Mouse (Mus musculus) intestine, postnatal 0 days (tissue): Measurements from ENCODE around the gene Celsr2. TPM values are rescaled to one million over a fixed set of nuclear protein-coding genes. Genes with fewer than 3 reads are reported as not detected.

ENCODE experiments used
- ATAC-seq: fragments of 200-750 bp; cut with Nextera tagmentation; 2 replicates; pipeline ENCODE4 v1.8.0; 2017; ENCODE audit warnings: mild to moderate bottlenecking, moderate TSS enrichment, moderate library complexity
- H3K27ac ChIP-seq: fragments of 300-500 bp; sonication (generic); 2 replicates; pipeline ENCODE4 v1.5.1; 2014; ENCODE audit warnings: mild to moderate bottlenecking, low read depth, low read length, moderate library complexity
- H3K27me3 ChIP-seq: fragments of 300-500 bp; sonication (generic); replicated peaks from 2 replicates; pipeline ENCODE4 v1.6.1; 2014; ENCODE audit warnings: low read length, mixed read lengths; ENCODE audit not compliant: control insufficient read depth, insufficient read depth
- H3K36me3 ChIP-seq: fragments of 300-500 bp; sonication (generic); 2 replicates; pipeline ENCODE4 v1.6.1; 2014; ENCODE audit warnings: mild to moderate bottlenecking, moderate library complexity; ENCODE audit not compliant: control insufficient read depth, insufficient read depth
- H3K4me1 ChIP-seq: fragments of 300-500 bp; sonication (generic); replicated peaks from 2 replicates; pipeline ENCODE4 v1.6.1; 2014; ENCODE audit warnings: antibody characterized with exemption, low read length, mixed read lengths; ENCODE audit not compliant: control insufficient read depth, insufficient read depth
- H3K4me2 ChIP-seq: fragments of 300-500 bp; sonication (generic); replicated peaks from 2 replicates; pipeline ENCODE4 v1.6.1; 2014; ENCODE audit warnings: low read depth, mild to moderate bottlenecking, moderate library complexity
- H3K4me3 ChIP-seq: fragments of 300-500 bp; sonication (generic); 2 replicates; pipeline ENCODE4 v1.5.1; 2014; ENCODE audit warnings: low read depth, low read length
- H3K9ac ChIP-seq: fragments of 300-500 bp; sonication (generic); 2 replicates; pipeline ENCODE4 v1.6.1; 2014; ENCODE audit warnings: mild to moderate bottlenecking, low read depth, low read length
- H3K9me3 ChIP-seq: fragments of 300-500 bp; sonication (generic); 2 replicates; pipeline ENCODE4 v1.6.1; 2016; ENCODE audit warnings: mixed run types; ENCODE audit not compliant: control insufficient read depth
- CTCF ChIP-seq: sonication (generic); IDR thresholded peaks from 2 replicates; pipeline ENCODE4 v1.5.1; 2016; ENCODE audit warnings: low read depth, mild to moderate bottlenecking, control low read depth, antibody characterized with exemption, moderate library complexity
- WGBS: fragments of 180-500 bp; shearing (Covaris S2); extraction: QIAGEN DNeasy Blood & Tissue Kit; methylation state at CpG from one replicate; pipeline ENCODE4 v1.1.7; 2014; 5-methylcytosine and 5-hydroxymethylcytosine counted together
- polyA plus RNA-seq: library from polyadenylated mRNA; unstranded; fragments of >200 nt; fragmentation: Nextera tagmentation; extraction: Ambion mirVana; gene quantifications from 2 replicates; pipeline ENCODE4 v1.2.1, GENCODE M21; 2015

Celsr2 gene
- polyA plus RNA-seq, 1 experiment from 2014 or later = 0.50 TPM

DNA sequence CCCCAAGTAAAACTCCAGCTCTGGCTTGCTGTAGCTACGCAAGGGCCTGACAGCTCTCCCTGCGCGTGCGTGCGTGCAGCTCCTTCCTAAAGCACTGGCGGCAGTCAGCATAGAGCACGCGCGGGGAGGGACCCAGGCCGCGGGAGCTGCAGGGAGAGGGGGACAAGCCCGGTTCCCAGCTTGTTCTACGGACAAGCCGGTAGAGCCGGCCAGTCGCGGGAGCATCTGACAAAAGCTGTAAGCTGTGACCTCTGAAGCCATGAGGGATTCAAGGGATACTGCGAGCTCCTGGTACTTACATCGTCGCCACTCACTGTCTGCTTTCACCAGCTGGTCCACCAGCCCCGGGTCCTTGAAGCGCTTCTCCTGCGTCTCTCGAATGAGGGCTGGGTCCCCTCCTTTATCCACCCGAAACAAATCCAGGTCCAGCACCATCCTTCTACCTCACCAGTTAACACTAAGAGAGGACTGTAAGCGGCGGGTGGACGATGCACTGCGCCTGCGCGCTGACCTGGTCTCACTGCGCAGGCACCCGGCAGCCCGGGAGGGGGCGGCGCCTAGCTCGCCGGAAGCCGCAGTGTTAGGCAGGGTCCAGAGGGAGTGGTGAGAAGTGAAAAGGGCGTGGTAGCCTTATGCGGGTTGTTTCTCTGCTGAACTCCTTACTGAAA lies 29.5 kb upstream of the Celsr2 start, which contains the start of gene Sars:
TSS of gene Sars (minus strand) at position 512 of the 668 bp plus-strand sequence.
- H3K4me3 ChIP-seq = peak within 1 kb of the TSS; percentile 86
- H3K9ac ChIP-seq = peak within 1 kb of the TSS; percentile 66
- no peaks in the 10 kb centered on the region for H3K27me3 ChIP-seq
- H3K27ac ChIP-seq = peak within 1 kb of the TSS; percentile 82
- H3K4me1 ChIP-seq = peaks cover 6% of the 10 kb centered on the region; the same call in 1 of the 2 replicates
- no peaks in the 10 kb centered on the region for H3K9me3 ChIP-seq
- peak within 1 kb of the TSS; percentile 81 for H3K4me2 ChIP-seq
- H3K36me3 ChIP-seq = no peaks in the 10 kb centered on the region
- ATAC-seq = peak; percentile 94
- WGBS = under 1% methylated on average over 41 of the region's 41 CpGs
- TF ChIP-seq CTCF = peak; percentile 51

DNA sequence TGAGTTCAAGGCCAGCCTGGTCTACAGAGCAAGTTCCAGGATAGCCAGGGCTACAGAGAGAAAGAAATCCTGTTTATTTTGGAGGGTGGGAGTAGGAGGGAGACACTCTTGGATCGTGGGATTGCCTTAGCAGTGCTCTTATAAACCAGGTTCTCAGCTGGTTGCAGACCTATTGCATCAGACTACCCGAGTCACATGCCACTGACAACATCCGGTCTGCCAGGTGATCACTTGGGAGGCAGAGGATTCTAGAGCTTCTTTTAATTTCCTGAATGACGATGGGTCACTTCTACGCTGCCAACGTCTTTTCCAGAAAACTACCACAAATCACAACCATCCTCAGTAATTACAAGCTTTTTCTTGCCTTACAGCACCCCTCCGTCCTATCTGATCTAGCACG lies 28.7 kb upstream of the Celsr2 start:
- H3K27me3 ChIP-seq = no peaks in the 10 kb centered on the region
- WGBS = 9% methylated on average over 8 of the region's 8 CpGs
- peak overlapping the region; percentile 86 for H3K4me3 ChIP-seq
- H3K9ac ChIP-seq = peak overlapping the region; percentile 66
- no peak for TF ChIP-seq CTCF
- H3K4me1 ChIP-seq = peaks cover 6% of the 10 kb centered on the region; the same call in 1 of the 2 replicates
- no peaks in the 10 kb centered on the region for H3K36me3 ChIP-seq
- peak overlapping the region; percentile 82 for H3K27ac ChIP-seq
- peak overlapping the region; percentile 81 for H3K4me2 ChIP-seq
- H3K9me3 ChIP-seq = no peaks in the 10 kb centered on the region
- ATAC-seq = peak; percentile 72

DNA sequence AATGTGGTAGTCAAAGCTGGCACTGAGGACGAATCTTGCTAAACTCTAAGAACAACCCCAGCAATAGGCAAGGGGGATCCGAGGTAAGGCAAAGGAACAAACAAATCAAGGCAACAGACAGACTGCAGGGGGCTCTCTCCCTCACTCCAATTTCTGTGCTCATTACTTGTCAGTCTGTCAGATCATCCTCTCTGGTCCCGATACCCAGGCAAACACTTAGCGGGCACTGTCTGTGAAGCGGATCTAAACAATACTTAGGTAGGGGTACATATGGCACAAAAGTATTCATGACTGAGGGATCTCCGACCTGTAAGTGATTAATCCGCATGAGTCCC lies 21.0 kb upstream of the Celsr2 start:
- 85% methylated on average over 7 of the region's 7 CpGs for WGBS
- ATAC-seq = no peak

DNA sequence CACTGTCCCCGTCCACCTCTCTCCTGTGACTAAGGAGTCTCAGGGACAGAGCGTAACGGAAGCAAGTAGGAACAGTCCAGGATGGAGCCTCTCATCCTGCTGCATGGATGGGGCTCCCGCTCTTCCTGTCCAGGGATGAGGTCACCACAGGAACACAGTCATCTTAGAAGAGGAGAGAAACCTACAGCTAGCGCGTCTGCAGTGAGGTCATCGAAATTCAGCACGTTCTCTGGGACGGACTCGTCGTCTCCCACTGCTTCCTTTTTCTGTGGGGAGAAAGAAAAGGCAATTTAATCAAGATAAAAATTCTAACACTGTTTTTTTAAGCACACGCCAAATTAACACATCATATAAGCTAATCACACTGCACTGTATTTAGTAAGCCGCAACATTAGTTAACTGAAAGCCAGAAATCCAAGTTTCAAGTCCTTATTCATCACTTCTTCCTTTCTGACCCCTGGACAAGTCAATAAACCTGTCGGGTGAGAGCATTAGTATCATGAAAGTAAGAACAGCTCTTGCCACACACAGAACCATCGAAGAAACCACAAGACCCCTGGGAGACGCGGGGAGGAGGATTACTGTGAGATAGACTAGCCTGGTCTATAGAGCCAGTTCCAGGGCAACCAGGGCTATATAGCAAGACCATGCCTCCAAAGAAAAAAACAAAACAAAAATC lies 20.5 kb upstream of the Celsr2 start:
- Histone ChIP-seq H3K9me3 (no peaks in the 10 kb centered on the region), H3K4me1 (no peaks in the 10 kb centered on the region), H3K4me3 (no peak overlapping the region), H3K9ac (no peak overlapping the region), H3K27me3 (no peaks in the 10 kb centered on the region), H3K4me2 (no peak overlapping the region), H3K36me3 (peaks cover 54% of the 10 kb centered on the region), H3K27ac (peak overlapping the region; percentile 28; the same call in 1 of the 2 replicates)
- whole genome bisulfite sequencing = 86% methylated on average over 17 of the region's 17 CpGs
- TF ChIP-seq CTCF = no peak
- ATAC-seq = no peak

More for the DNA sequence above, 21.0 kb upstream of the Celsr2 start:
- Histone ChIP-seq H3K36me3 (peaks cover 49% of the 10 kb centered on the region), H3K27me3 (no peaks in the 10 kb centered on the region), H3K4me1 (no peaks in the 10 kb centered on the region), H3K9me3 (no peaks in the 10 kb centered on the region), H3K27ac (no peak overlapping the region), H3K4me2 (no peak overlapping the region), H3K9ac (no peak overlapping the region), H3K4me3 (no peak overlapping the region)
- peak; percentile 28 for TF ChIP-seq CTCF

DNA sequence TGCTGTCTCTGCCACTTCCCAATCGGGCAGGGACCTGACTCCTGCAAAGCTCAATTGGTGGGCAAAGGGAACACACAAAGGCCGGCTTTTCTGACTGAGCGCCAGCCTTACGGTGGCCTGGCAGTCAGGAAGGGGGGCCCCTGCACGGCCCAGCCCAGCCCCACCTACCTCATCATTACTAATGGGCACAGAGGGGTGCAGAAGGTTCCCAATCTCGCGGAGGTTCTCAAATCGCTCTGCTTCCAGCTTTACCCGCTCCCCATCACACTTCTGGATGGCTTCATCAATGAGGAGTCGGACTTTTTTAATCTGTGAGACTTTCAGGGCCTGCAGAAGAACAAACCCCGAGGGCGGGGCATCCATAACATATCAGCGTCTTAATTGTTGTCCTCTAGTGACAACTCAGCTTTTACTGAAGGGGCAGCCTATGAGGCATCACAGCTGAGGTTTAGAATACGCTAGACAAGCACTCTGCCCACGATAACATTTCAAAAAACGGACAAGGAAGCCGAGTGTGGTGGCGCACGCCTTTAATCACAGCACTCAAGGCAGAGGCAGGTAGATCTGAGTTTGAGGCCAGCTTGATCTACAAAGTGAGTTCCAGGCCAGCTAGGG lies 18.6 kb upstream of the Celsr2 start:
- no peaks in the 10 kb centered on the region for H3K27me3 ChIP-seq
- WGBS = 66% methylated on average over 19 of the region's 19 CpGs
- no peak overlapping the region for H3K4me3 ChIP-seq
- TF ChIP-seq CTCF = no peak
- no peak overlapping the region for H3K4me2 ChIP-seq
- H3K36me3 ChIP-seq = peaks cover 69% of the 10 kb centered on the region
- no peak overlapping the region for H3K27ac ChIP-seq
- no peaks in the 10 kb centered on the region for H3K4me1 ChIP-seq
- no peak overlapping the region for H3K9ac ChIP-seq
- no peaks in the 10 kb centered on the region for H3K9me3 ChIP-seq
- ATAC-seq = no peak

DNA sequence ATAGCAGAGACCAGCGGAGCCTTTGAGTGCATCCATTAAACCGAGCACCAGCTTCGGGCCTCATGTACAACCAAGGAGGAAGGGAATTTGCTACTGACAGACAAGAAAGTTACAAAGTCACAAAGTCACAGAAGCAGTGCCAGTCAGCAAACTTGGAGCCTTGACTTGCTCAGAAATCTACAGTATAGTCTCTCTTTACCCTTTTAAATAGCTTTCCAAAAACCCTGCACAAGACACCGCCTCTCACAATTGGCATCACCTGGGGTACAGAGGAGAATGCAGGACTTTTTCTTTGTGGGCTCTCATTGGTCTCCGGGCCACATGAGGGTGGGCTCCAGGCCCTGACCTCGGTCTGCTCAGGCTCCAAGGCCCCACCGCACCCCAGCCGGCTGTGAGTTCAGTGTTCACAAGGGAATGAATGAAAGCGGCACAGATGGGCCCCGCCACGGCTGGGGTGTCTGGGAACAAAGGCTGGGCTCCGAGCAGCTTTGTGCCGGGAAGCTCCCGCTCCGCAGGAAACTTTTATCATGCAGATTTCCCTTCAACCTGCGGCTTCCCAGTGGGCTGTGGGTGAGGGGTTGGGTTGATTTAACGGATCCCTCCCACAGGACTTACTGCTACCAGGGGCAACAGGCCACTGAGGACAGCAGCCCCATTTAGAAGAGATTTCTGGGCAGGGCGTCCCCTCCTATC lies 18.0 kb upstream of the Celsr2 start:
- no peak overlapping the region for H3K9ac ChIP-seq
- no peaks in the 10 kb centered on the region for H3K9me3 ChIP-seq
- H3K27ac ChIP-seq = no peak overlapping the region
- peaks cover 76% of the 10 kb centered on the region for H3K36me3 ChIP-seq
- H3K4me1 ChIP-seq = no peaks in the 10 kb centered on the region
- no peak for ATAC-seq
- H3K4me3 ChIP-seq = no peak overlapping the region
- no peak for TF ChIP-seq CTCF
- H3K4me2 ChIP-seq = no peak overlapping the region
- 65% methylated on average over 18 of the region's 18 CpGs for WGBS
- H3K27me3 ChIP-seq = no peaks in the 10 kb centered on the region
